Mouse (Mus musculus) heart, embryonic 11.5 days (tissue): Measurements from ENCODE around the gene Olfr155. TPM values are rescaled to one million over a fixed set of nuclear protein-coding genes. Genes with fewer than 3 reads are reported as not detected.

Experiments
- polyA plus RNA-seq: library from polyadenylated mRNA; unstranded; fragments of >200 nt; fragmentation: Nextera tagmentation; extraction: Ambion mirVana; gene quantifications from 2 replicates; pipeline ENCODE4 v1.2.1, GENCODE M21; 2014

Olfr155 gene
- polyA plus RNA-seq, 1 experiment from 2014 or later: not detected

Other genes with a start within 250 kb of the Olfr155 start
- 7.2 and 7.8 TPM in 2 replicates for gene Npr2, start 219.6 kb upstream of the Olfr155 start, polyA plus RNA-seq
- gene Spag8, start 198.0 kb upstream of the Olfr155 start, polyA plus RNA-seq: 0.29 and 0.38 TPM in 2 replicates
- gene Hint2, start 195.1 kb upstream of the Olfr155 start, polyA plus RNA-seq: 128 and 131 TPM in 2 replicates
- 2.7 and 3.3 TPM in 2 replicates for gene Tmem8b, start 182.6 kb upstream of the Olfr155 start, polyA plus RNA-seq
- gene Fam221b, start 182.4 kb upstream of the Olfr155 start, polyA plus RNA-seq: 3.4 and 3.9 TPM in 2 replicates
- not detected in 2 replicates for gene Olfr70, start 150.8 kb upstream of the Olfr155 start, polyA plus RNA-seq
- gene Olfr71, start 141.3 kb upstream of the Olfr155 start, polyA plus RNA-seq: not detected in 2 replicates
- gene Hrct1, start 124.4 kb upstream of the Olfr155 start, polyA plus RNA-seq: 0.59 and 0.99 TPM in 2 replicates
- gene Spaar, start 121.5 kb upstream of the Olfr155 start, polyA plus RNA-seq: 0.16 and 0.24 TPM in 2 replicates
- not detected in 2 replicates for gene Olfr159, start 80.6 kb upstream of the Olfr155 start, polyA plus RNA-seq
- not detected in 2 replicates for gene Olfr156, start 27.7 kb upstream of the Olfr155 start, polyA plus RNA-seq
- 0.03 TPM in 2 replicates for gene Olfr157, start 11.4 kb upstream of the Olfr155 start, polyA plus RNA-seq
- gene Reck, start 24.0 kb downstream of the Olfr155 start, polyA plus RNA-seq: 11.8 and 13.6 TPM in 2 replicates
- gene Glipr2, start 105.8 kb downstream of the Olfr155 start, polyA plus RNA-seq: 112 and 136 TPM in 2 replicates
- gene Ccin, start 131.9 kb downstream of the Olfr155 start, polyA plus RNA-seq: not detected in 2 replicates
- gene Clta, start 152.9 kb downstream of the Olfr155 start, polyA plus RNA-seq: 157 and 162 TPM in 2 replicates
- gene Gne, start 232.6 kb downstream of the Olfr155 start, polyA plus RNA-seq: 31.1 and 32.1 TPM in 2 replicates